ENCODE assay signal across 19 mouse cellular contexts in the genomic region with DNA sequence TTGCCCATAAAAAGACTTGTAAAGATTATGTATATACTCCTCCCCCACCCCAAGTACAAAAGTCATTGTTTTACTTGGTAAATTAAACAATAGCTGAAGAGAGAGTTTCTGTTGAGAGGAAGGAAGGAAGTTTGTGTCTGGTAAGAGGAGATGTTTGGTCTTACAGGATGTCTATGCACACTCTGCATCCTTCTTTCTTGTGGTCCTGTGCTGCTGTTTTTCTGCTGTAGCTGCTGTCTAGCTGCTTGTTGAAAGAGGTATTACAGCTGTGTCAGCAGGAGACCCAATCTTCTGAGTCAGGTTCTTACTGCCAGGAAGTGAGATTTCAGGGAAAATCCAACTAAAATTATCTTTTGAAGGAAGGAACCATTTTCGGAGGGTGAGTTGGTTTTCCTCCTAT. TPM values are rescaled to one million over a fixed set of nuclear protein-coding genes. Genes with fewer than 3 reads are reported as not detected.
DNase-seq lines count a peak whose midpoint lies in the region; ATAC-seq and TF ChIP-seq lines count a peak whose summit lies in the region.
"Had no signal": no experiment of that assay in that cellular context is flagged by ENCODE, and none has a peak within 500 bp of the region (broad histone marks: within the 10 kb centered on the region; RNA-seq: fewer than 3 reads in every experiment).

No protein-coding gene starts in this region.

- no peak overlapping the region for H3K27ac ChIP-seq in heart, postnatal 0 days (ENCODE audit: low read depth)
- no peak overlapping the region for H3K27ac ChIP-seq in lung, postnatal 0 days (ENCODE audit: low read length)
- H3K27ac ChIP-seq: hindbrain, postnatal 0 days; midbrain, embryonic 13.5 days had no signal

- no peak overlapping the region for H3K4me3 ChIP-seq in heart, postnatal 0 days (ENCODE audit: low read depth, low read length)
- H3K4me3 ChIP-seq in lung, postnatal 0 days (ENCODE audit: low read depth, low read length): no peak overlapping the region
- H3K4me3 ChIP-seq: erythroblast, embryonic 14.5 days; midbrain, embryonic 13.5 days had no signal

- WGBS in heart, postnatal 0 days: 58% methylated on average over 1 of the region's 1 CpGs
- WGBS in lung, postnatal 0 days: 67% methylated on average over 1 of the region's 1 CpGs

- H3K4me2 ChIP-seq in heart, postnatal 0 days (ENCODE audit: low read depth, low read length): no peak overlapping the region
- H3K4me2 ChIP-seq in lung, postnatal 0 days (replicated peaks; ENCODE audit: low read depth, low read length): no peak overlapping the region
- H3K4me2 ChIP-seq: midbrain, embryonic 13.5 days had no signal

- DNase-seq in heart, postnatal 0 days (ENCODE audit: low spot score): peak; percentile 38
- no peak for DNase-seq in heart, postnatal 25 days (ENCODE audit: low spot score)
- peak; percentile 15 for DNase-seq in lung, postnatal 0 days (ENCODE audit: low spot score)
- no peak for DNase-seq in lung, postnatal 25 days (ENCODE audit: low spot score)
- DNase-seq in brain, adult 2 months (ENCODE audit: low read depth, low spot score): peak; percentile 18
- DNase-seq in thymus, postnatal 25 days: peak; percentile 24
- DNase-seq in urinary bladder, postnatal 4 days (ENCODE audit: low spot score in 2 of 2): no peak
- DNase-seq in left cerebral cortex, postnatal 14 days (ENCODE audit: low spot score in 2 of 2): no peak
- DNase-seq: cerebellum, postnatal 14 days; gastrocnemius, postnatal 14 days; heart, postnatal 14 days; kidney, postnatal 10 days; layer of hippocampus, adult 9-11 months; lung, postnatal 36 days; right cerebral cortex, adult 18-20 months had no signal

- TF ChIP-seq EP300 in heart, postnatal 0 days (IDR thresholded peaks at IDR 0.05; ENCODE audit: low read depth): peak; percentile 33; the same call in 1 of the 2 replicates
- peak; percentile 42; the same call in 1 of the 2 replicates for TF ChIP-seq EP300 in lung, postnatal 0 days (IDR thresholded peaks at IDR 0.05)

- H3K4me1 ChIP-seq in heart, postnatal 0 days (ENCODE audit: control insufficient read depth, insufficient read depth): no peaks in the 10 kb centered on the region
- H3K4me1 ChIP-seq in lung, postnatal 0 days (ENCODE audit: insufficient read depth, low read depth, low read length): peaks cover 4% of the 10 kb centered on the region; the same call in 1 of the 2 replicates
- H3K4me1 ChIP-seq: midbrain, embryonic 13.5 days had no signal

- no peak for ATAC-seq in heart, postnatal 0 days (ENCODE audit: insufficient read depth, low read depth)
- ATAC-seq in lung, postnatal 0 days: peak; percentile 28; the same call in 1 of the 2 replicates
- ATAC-seq: hindbrain, postnatal 0 days; midbrain, embryonic 13.5 days had no signal

- no peak overlapping the region for H3K9ac ChIP-seq in heart, postnatal 0 days (replicated peaks; ENCODE audit: low read depth, low read length)
- H3K9ac ChIP-seq in lung, postnatal 0 days (replicated peaks; ENCODE audit: low read depth): no peak overlapping the region
- H3K9ac ChIP-seq: midbrain, embryonic 13.5 days had no signal

- intact Hi-C loops in heart, postnatal 25 days (cut with DNase I): no loop called here
- intact Hi-C loops in left cerebral cortex, postnatal 14 days (cut with DNase I): no loop called here

- H3K27me3 ChIP-seq in heart, postnatal 0 days (ENCODE audit: control insufficient read depth, insufficient read depth, low read length): no peaks in the 10 kb centered on the region
- no peaks in the 10 kb centered on the region for H3K27me3 ChIP-seq in lung, postnatal 0 days (replicated peaks; ENCODE audit: insufficient read depth, low read length)
- H3K27me3 ChIP-seq: CH12.LX; midbrain, embryonic 13.5 days had no signal

- no peaks in the 10 kb centered on the region for H3K9me3 ChIP-seq in heart, postnatal 0 days (replicated peaks; ENCODE audit: control insufficient read depth, low read length)
- H3K9me3 ChIP-seq in lung, postnatal 0 days (ENCODE audit: low read length): no peaks in the 10 kb centered on the region
- H3K9me3 ChIP-seq: midbrain, embryonic 13.5 days had no signal

- TF ChIP-seq CTCF in heart, postnatal 0 days (IDR thresholded peaks at IDR 0.05; ENCODE audit: low read depth): no peak
- no peak for TF ChIP-seq CTCF in lung, postnatal 0 days (IDR thresholded peaks at IDR 0.05)

- 0 out of 2 replicates have a peak, but pooled peaks cover 8% of the 10 kb centered on the region for H3K36me3 ChIP-seq in heart, postnatal 0 days (replicated peaks; ENCODE audit: control insufficient read depth, insufficient read depth, low read length)
- no peaks in the 10 kb centered on the region for H3K36me3 ChIP-seq in lung, postnatal 0 days (ENCODE audit: insufficient read depth, low read length)

RNA-seq across cellular contexts. Expression of a gene that starts 51.2 kb away (rescaled TPM):
- total RNA-seq in heart, postnatal 0 days (2014; rRNA removed; ENCODE audit: low replicate concordance): 35.4 and 39.3 TPM in 2 replicates
- polyA plus RNA-seq in heart, postnatal 0 days (2015; fragmentation: Nextera tagmentation; extraction: Ambion mirVana): 11.9 and 12.8 TPM in 2 replicates
- total RNA-seq in heart, postnatal 25 days (2021): 10 to 100 TPM; 17.6 to 22.2 TPM
- polyA plus RNA-seq in lung, postnatal 0 days (2015; fragmentation: Nextera tagmentation; extraction: Ambion mirVana): 8.9 and 9.7 TPM in 2 replicates
- 100 to 1,000 TPM; 446 to 466 TPM for total RNA-seq in left cerebral cortex, postnatal 14 days (2021)

Comparison
In these comparisons a context has a peak if more than half of its experiments do, and no peak if none do; other contexts are left out.
1. DNase-seq: peak in heart, postnatal 0 days (single experiment), lung, postnatal 0 days (single experiment), brain, adult 2 months (single experiment) and thymus, postnatal 25 days (single experiment); none in heart, postnatal 25 days (single experiment), lung, postnatal 25 days (single experiment), urinary bladder, postnatal 4 days (0 of 2) and left cerebral cortex, postnatal 14 days (0 of 2).
2. RNA of a gene that starts 51.2 kb away (total RNA-seq): 446 to 466 TPM in left cerebral cortex, postnatal 14 days; 35.4 to 39.3 TPM in heart, postnatal 0 days and 17.6 to 22.2 TPM in heart, postnatal 25 days; every median in the first group is over 10 times any median in the second.